Mouse (Mus musculus) cerebellum, adult 2 months (tissue): ENCODE data around the gene Agap1.

Source experiments
- CTCF ChIP-seq: fragments of 200-500 bp; IDR thresholded peaks from 2 replicates; pipeline ENCODE4 v1.5.1; 2011; ENCODE audit warnings: low read depth, mild to moderate bottlenecking, control low read depth, low read length, moderate library complexity, borderline replicate concordance; ENCODE audit not compliant: insufficient read depth
- POLR2A ChIP-seq: fragments of 200-500 bp; IDR thresholded peaks from 2 replicates; pipeline ENCODE4 v1.6.1; 2011; ENCODE audit warnings: low read length, control low read depth, borderline replicate concordance; ENCODE audit not compliant: insufficient read depth

DNA sequence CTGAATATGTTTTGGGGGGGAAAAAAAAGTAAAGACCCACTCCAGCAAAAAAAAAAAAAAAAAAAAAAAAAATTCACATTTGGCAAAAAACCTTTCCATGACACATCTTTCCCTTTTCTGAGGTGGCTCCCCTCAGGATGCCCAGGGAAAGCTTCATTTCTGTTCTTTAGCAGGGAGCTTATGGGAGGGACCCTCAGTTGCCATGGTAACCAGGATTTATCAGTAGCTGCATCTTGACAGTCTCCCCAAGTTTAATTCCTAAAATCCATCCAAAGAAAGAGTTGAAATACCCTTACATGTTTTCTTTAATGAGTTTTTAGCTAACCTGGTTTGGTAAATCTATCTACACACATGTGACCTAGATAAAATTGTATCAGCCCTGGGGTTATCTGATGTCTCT, 295.1 kb downstream of the Agap1 start:
- TF ChIP-seq CTCF, result no peak
- TF ChIP-seq POLR2A, result no peak
